Mouse (Mus musculus): ENCODE measurements around the gene Snrpc. TPM values are rescaled to one million over a fixed set of nuclear protein-coding genes. Genes with fewer than 3 reads are reported as not detected.

Snrpc gene
- polyA plus RNA-seq, 1 experiment: 81.7 TPM

GRCm38 (mm10) chr17:27807542-27808078, 30.3 kb upstream of the Snrpc start:
- H3K27ac ChIP-seq (ENCODE audit: insufficient read depth, low read length): no peak overlapping the region
- WGBS: 88% methylated on average over 2 of the region's 2 CpGs

GRCm38 (mm10) chr17:27810569-27811331, 27.2 kb upstream of the Snrpc start:
- 82% methylated on average over 16 of the region's 16 CpGs for WGBS

More at GRCm38 (mm10) chr17:27807542-27808078, 30.3 kb upstream of the Snrpc start:
- DNase-seq: no peak
- Histone ChIP-seq H3K27me3 (ENCODE audit: control insufficient read depth, insufficient read depth, low read length) (no peaks in the 10 kb centered on the region), H3K4me3 (replicated peaks; ENCODE audit: insufficient read depth, low read depth, low read length) (no peak overlapping the region), H3K4me1 (ENCODE audit: control insufficient read depth, insufficient read depth, low read length) (peaks cover 25% of the 10 kb centered on the region)
- TF ChIP-seq POLR2A (IDR thresholded peaks at IDR 0.05; ENCODE audit: borderline replicate concordance, insufficient read depth, low read length): no peak

GRCm38 (mm10) chr17:27811980-27812379, 26.0 kb upstream of the Snrpc start:
- no peak overlapping the region for H3K27ac ChIP-seq (ENCODE audit: insufficient read depth, low read length)
- no peak overlapping the region for H3K4me3 ChIP-seq (replicated peaks; ENCODE audit: insufficient read depth, low read depth, low read length)
- H3K4me1 ChIP-seq (ENCODE audit: control insufficient read depth, insufficient read depth, low read length): peaks cover 11% of the 10 kb centered on the region
- no peak for DNase-seq
- TF ChIP-seq POLR2A (IDR thresholded peaks at IDR 0.05; ENCODE audit: borderline replicate concordance, insufficient read depth, low read length): no peak
- no peak for TF ChIP-seq CTCF (IDR thresholded peaks at IDR 0.05; ENCODE audit: borderline replicate concordance, insufficient read depth, low read depth, low read length)
- H3K27me3 ChIP-seq (ENCODE audit: control insufficient read depth, insufficient read depth, low read length): no peaks in the 10 kb centered on the region
- WGBS: 39% methylated on average over 3 of the region's 3 CpGs

More at GRCm38 (mm10) chr17:27810569-27811331, 27.2 kb upstream of the Snrpc start:
- Histone ChIP-seq H3K27me3 (ENCODE audit: control insufficient read depth, insufficient read depth, low read length) (no peaks in the 10 kb centered on the region), H3K27ac (ENCODE audit: insufficient read depth, low read length) (no peak overlapping the region), H3K4me1 (ENCODE audit: control insufficient read depth, insufficient read depth, low read length) (peaks cover 11% of the 10 kb centered on the region), H3K4me3 (replicated peaks; ENCODE audit: insufficient read depth, low read depth, low read length) (no peak overlapping the region)
- TF ChIP-seq CTCF (IDR thresholded peaks at IDR 0.05; ENCODE audit: borderline replicate concordance, insufficient read depth, low read depth, low read length) (no peak), POLR2A (IDR thresholded peaks at IDR 0.05; ENCODE audit: borderline replicate concordance, insufficient read depth, low read length) (no peak)
- DNase-seq: no peak

DNA sequence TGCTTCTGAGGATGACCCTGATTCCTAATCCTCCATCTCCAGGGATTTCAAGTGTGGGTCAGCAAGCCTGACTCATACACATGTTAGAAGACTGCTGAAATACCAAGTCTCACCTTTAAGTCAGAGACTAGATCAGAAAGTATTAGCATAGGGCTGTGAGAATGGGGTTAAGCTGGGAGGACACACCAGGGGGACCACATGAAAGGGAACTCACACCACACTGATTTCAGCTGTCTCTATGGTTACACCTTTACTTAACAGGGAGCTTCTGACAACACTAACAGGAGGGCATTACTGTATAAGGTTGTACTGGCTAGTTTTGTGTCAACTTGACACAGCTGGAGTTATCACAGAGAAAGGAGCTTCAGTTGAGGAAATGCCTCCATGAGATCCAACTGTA, 23.3 kb upstream of the Snrpc start:
- DNase-seq: no peak
- H3K4me1 ChIP-seq (ENCODE audit: control insufficient read depth, insufficient read depth, low read length): peaks cover 11% of the 10 kb centered on the region
- no peak overlapping the region for H3K4me3 ChIP-seq (replicated peaks; ENCODE audit: insufficient read depth, low read depth, low read length)
- no peak overlapping the region for H3K27ac ChIP-seq (ENCODE audit: insufficient read depth, low read length)
- H3K27me3 ChIP-seq (ENCODE audit: control insufficient read depth, insufficient read depth, low read length): no peaks in the 10 kb centered on the region
- no peak for TF ChIP-seq CTCF (IDR thresholded peaks at IDR 0.05; ENCODE audit: borderline replicate concordance, insufficient read depth, low read depth, low read length)
- no peak for TF ChIP-seq POLR2A (IDR thresholded peaks at IDR 0.05; ENCODE audit: borderline replicate concordance, insufficient read depth, low read length)

DNA sequence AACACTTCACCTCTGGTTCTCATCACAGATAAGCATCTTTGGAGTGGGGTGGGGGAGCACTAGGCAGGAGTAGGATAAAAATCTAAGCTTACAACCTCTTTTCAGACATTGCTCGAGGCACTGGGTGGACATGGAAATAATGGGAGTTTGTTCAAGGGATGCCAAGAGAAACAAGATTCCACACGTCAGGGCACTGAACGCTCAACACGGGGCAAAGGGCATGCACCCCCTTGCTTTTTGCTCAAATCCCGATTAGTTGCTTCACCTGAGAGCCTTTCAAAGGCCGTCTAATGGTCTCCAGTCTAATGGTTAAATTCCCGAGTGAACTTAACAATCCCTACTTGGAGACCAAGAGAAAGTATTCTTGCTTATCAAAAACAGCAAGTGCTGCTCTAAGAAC, 18.9 kb upstream of the Snrpc start:
- DNase-seq: no peak
- TF ChIP-seq CTCF (IDR thresholded peaks at IDR 0.05; ENCODE audit: borderline replicate concordance, insufficient read depth, low read depth, low read length) (no peak), POLR2A (IDR thresholded peaks at IDR 0.05; ENCODE audit: borderline replicate concordance, insufficient read depth, low read length) (no peak)
- WGBS: 17% methylated on average over 7 of the region's 7 CpGs
- H3K27me3 ChIP-seq (ENCODE audit: control insufficient read depth, insufficient read depth, low read length): no peaks in the 10 kb centered on the region
- peak overlapping the region; percentile 71 for H3K4me3 ChIP-seq (replicated peaks; ENCODE audit: insufficient read depth, low read depth, low read length)
- H3K27ac ChIP-seq (ENCODE audit: insufficient read depth, low read length): no peak overlapping the region
- H3K4me1 ChIP-seq (ENCODE audit: control insufficient read depth, insufficient read depth, low read length): peaks cover 3% of the 10 kb centered on the region; the same call in 1 of the 2 replicates

DNA sequence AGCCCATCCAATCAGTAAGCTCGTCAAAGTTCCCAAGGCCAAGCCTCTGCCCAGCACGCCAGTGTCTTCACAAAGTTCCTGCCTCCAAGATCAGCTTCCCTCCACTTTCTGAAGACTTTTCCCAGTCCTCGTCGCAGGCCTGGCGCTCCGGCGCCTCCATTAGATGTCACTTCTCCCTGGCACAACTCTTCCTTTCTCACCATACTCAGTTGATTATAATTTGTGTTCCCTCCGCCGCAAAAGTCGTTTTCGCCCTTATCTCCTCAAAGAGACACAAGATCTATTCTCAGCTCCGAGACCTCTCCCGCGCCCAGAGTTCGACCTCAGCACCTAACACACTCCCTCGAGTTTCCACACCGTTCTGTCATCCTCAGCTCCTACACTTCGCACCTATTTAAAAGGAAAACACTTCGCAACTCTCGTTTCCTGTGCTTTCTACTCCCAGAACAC, 18.4 kb upstream of the Snrpc start:
- WGBS: under 1% methylated on average over 20 of the region's 20 CpGs
- H3K4me1 ChIP-seq (ENCODE audit: control insufficient read depth, insufficient read depth, low read length): peaks cover 3% of the 10 kb centered on the region; the same call in 1 of the 2 replicates
- H3K27ac ChIP-seq (ENCODE audit: insufficient read depth, low read length): peak overlapping the region; percentile 42
- H3K4me3 ChIP-seq (replicated peaks; ENCODE audit: insufficient read depth, low read depth, low read length): peak overlapping the region; percentile 71
- peak; percentile 30 to 33 for DNase-seq
- TF ChIP-seq POLR2A (IDR thresholded peaks at IDR 0.05; ENCODE audit: borderline replicate concordance, insufficient read depth, low read length) (no peak), CTCF (IDR thresholded peaks at IDR 0.05; ENCODE audit: borderline replicate concordance, insufficient read depth, low read depth, low read length) (no peak)
- no peaks in the 10 kb centered on the region for H3K27me3 ChIP-seq (ENCODE audit: control insufficient read depth, insufficient read depth, low read length)

- Histone ChIP-seq H3K27ac (ENCODE audit: insufficient read depth, low read length) (peak overlapping the region; percentile 42), H3K4me3 (replicated peaks; ENCODE audit: insufficient read depth, low read depth, low read length) (peak overlapping the region; percentile 71), H3K27me3 (ENCODE audit: control insufficient read depth, insufficient read depth, low read length) (no peaks in the 10 kb centered on the region), H3K4me1 (ENCODE audit: control insufficient read depth, insufficient read depth, low read length) (peaks cover 3% of the 10 kb centered on the region; the same call in 1 of the 2 replicates)
- DNase-seq: peak in 1 of 2 experiments; percentile 69
- WGBS: under 1% methylated on average over 61 of the region's 62 CpGs
- no peak for TF ChIP-seq CTCF (IDR thresholded peaks at IDR 0.05; ENCODE audit: borderline replicate concordance, insufficient read depth, low read depth, low read length)
- TF ChIP-seq POLR2A (IDR thresholded peaks at IDR 0.05; ENCODE audit: borderline replicate concordance, insufficient read depth, low read length): no peak
Observed at GRCm38 (mm10) chr17:27819971-27820567, 17.9 kb upstream of the Snrpc start.
